Mouse (Mus musculus) liver, adult 2 months (tissue): ENCODE data around the gene Mbnl2.

ENCODE experiments used
- CTCF ChIP-seq: fragments of 200-500 bp; IDR thresholded peaks from 2 replicates; pipeline ENCODE4 v1.5.1; 2011; ENCODE audit warnings: low read depth, low read length, control low read depth
- POLR2A ChIP-seq: fragments of 200-500 bp; IDR thresholded peaks from 2 replicates; pipeline ENCODE4 v1.6.1; 2011; ENCODE audit warnings: low read length, control low read depth; ENCODE audit not compliant: insufficient read depth; ENCODE audit errors: extremely low read depth

GRCm38 (mm10) chr14:120306229-120306628 is 30.8 kb downstream of the Mbnl2 start:
- no peak for TF ChIP-seq CTCF
- TF ChIP-seq POLR2A, result no peak
